Mouse (Mus musculus) ovary, postnatal 14 days (tissue): ENCODE measurements around the gene Rab8b.
"Not testable (repeated sequence)": the region's sequence is repeated elsewhere in the genome, so short reads cannot be mapped to it uniquely, and the experiment has no call there.

Experiments
- DNase-seq: peaks from one replicate; pipeline ENCODE4 v3.0.0; 2022; ENCODE audit warnings: low spot score

Rab8b gene

GRCm38 (mm10) chr9:66886818-66887217 lies 32.7 kb downstream of the Rab8b start:
- DNase-seq, result no peak

- no peak for DNase-seq
Observed at GRCm38 (mm10) chr9:66886366-66886765, 33.1 kb downstream of the Rab8b start.

DNA sequence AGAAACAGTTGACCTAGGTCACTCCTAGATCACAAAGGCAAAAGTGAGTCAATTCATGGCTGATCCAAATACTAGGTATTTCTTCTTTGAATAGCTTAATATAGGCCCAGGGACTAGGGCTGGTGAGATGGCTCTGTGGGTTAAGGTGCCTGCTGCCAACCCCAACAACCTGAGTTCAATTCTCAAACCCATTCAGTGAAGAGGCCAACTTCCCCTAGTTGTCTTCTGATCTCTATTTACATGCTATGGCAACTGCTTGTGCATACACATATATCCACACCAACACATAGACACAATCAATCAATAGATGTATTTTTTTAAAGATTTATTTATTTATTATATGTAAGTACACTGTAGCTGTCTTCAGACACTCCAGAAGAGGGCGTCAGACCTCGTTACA lies 34.9 kb downstream of the Rab8b start:
- no peak for DNase-seq

- DNase-seq, result no peak
Observed at GRCm38 (mm10) chr9:66883500-66883899, 36.0 kb downstream of the Rab8b start.

DNA sequence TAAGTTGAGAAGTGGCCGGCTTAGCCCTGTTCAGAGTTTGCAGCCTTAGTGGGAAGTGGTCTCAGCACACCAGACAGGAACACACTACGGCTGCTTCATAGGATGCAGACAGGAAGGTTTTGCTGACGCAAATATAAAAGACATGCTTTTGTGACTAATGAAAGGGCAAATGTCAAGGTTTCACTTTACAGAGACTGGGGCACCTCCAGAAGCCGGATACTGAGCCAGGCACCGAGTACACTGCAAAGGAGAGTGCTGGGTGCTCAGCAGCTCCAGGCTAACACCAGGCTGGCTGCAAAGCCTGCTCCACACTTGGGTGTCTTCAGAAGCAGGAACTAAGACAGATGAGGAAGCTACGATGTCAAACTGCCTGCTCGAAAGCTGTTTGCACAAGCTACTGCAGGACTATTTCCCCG lies 37.1 kb downstream of the Rab8b start:
- no peak for DNase-seq

- DNase-seq, result no peak
Observed at GRCm38 (mm10) chr9:66881858-66882257, 37.6 kb downstream of the Rab8b start.

GRCm38 (mm10) chr9:66880752-66881151 lies 38.7 kb downstream of the Rab8b start:
- DNase-seq, result no peak

DNA sequence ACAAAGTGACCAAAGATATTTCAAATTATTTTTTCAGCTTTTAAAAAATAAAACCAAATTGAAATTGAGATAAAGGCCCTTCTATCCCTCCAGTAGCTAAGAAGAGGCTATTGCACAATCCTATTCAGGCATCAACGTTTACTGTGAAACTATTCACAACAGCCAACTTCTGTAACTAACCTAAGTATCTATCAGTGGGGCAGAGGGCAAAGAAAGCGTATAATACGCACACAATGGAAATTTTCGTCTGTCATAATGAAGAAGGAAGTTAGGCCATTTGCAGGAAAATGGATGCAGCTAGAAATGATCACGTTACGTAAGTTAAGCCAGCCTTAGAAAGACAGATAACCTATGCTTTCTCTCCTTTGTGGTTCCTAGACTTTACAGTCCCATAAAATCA lies 40.0 kb downstream of the Rab8b start:
- DNase-seq, result no peak

GRCm38 (mm10) chr9:66878899-66879298 lies 40.6 kb downstream of the Rab8b start:
- no peak for DNase-seq

- no peak for DNase-seq
Observed at GRCm38 (mm10) chr9:66876577-66876976, 42.9 kb downstream of the Rab8b start.

DNA sequence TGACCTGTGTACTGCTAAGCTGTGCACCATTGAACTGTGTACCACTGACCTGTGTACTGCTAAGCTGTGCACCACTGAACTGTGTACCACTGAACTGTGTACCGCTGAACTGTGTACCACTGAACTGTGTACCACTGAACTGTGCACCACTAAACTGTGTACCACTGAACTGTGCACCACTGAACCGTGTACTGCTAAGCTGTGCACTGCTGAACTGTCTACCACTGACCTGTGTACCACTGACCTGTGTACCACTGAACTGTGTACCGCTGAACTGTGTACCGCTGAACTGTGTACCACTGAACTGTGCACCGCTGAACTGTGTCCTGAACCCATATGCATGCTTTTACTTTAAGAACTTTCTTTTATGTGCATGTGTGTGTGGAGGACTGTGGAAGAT lies 45.2 kb downstream of the Rab8b start:
- no peak for DNase-seq

DNA sequence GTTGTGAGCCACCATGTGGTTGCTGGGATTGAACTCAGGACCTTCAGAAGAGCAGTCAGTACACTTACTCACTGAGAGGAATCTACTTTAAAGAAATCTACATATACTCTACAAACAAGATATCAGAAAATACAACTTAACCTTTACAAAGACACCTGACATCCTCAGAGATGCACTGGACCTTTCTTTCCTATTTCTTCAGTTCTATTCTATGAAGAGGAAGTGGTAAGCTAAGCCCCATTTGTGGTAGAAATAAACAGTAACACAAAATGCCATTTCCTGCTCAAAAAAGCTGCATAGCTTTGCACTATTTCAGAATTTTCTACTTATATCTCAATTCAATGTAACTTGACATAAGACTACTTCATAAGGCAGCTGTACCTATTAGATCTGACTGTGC lies 46.0 kb downstream of the Rab8b start:
- DNase-seq, result no peak

DNA sequence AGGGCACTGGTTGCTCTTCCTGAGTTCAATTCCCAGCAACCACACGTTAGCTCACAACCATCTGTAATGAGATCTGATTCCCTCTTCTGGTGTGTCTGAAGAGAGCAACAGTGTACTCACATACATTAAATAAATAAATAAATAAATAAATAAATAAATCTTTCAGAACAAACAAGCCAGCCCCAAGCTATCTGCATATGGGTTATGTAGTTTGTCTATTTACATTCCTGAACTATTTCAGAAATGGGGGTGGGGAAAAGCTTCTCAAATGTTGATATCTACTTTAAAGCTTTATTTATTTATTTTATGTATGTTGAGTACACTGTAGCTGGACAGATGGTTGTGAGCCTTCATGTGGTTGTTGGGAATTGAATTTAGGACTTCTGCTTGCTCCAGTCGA lies 46.5 kb downstream of the Rab8b start:
- not testable (repeated sequence) for DNase-seq

DNA sequence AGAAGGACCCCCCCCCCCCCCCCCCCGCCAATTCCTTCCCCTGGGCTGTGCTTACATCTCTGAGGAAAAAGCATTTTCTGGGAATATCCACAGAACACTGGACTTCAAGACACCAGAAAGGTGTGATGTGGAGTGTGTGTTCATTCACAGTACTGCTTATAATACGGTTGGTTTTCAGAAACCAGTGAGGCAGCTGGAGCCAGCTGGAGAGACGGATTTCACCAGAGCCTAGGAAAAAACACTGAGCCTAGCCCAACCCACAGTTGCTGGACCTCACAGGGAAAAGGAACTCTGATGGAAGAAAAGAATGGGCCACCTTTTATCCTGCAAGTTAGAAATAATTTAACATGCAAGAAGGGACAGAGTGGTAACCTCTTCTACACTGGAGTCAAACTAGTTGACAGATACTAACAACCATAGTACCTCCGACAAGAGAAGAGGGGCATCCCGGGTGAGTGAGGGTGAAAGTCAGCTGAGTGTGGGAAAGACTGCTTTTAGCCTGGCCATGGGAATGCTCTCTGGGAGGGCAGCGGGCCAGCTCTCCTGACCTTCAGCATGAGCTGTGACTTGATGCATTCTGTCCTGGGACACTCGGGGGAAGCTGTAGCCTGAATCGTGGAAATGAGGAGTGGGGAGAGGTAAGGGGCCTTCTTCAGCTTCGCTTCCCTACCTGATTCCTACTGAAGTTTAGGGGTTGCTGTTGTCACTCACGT lies 47.3 kb downstream of the Rab8b start:
- no peak for DNase-seq

DNA sequence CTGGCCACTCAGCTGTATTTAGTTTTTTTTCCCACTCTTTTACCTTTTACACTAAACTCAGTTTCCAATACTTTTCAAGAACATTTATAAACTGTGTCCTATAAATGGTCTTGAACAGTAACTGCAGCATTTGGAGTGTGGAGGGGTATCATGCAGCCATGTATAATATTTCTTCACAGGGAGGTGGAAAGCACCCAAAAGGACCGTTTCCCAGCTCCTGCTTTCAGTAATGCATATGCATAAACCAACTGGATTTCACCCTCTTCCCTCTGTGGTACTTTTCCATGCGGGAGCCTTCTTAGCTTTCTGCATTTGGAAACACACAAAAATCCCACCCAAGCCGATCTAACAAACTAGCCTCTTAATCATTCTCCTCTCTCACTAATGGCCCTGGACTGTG lies 54.8 kb downstream of the Rab8b start:
- DNase-seq, result no peak

GRCm38 (mm10) chr9:66863456-66863855 lies 56.0 kb downstream of the Rab8b start:
- no peak for DNase-seq

DNA sequence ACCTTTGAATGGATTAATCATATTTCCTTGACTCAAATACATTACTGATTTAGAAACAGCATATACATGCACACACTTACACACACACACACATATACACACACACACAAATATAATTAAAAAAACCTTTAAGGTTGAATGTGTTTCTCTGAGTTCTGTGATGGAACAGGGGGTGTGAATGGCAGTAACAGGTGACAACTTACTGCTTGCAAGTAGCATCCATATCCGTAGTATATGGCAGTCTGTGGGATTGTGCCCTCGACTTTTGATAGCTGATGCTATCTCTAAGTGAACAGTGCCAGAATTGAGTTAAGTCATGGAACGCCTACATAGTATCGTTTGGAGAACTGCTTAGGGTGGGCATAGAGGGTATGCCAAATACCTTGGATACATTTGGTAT lies 57.3 kb downstream of the Rab8b start:
- DNase-seq, result no peak

DNA sequence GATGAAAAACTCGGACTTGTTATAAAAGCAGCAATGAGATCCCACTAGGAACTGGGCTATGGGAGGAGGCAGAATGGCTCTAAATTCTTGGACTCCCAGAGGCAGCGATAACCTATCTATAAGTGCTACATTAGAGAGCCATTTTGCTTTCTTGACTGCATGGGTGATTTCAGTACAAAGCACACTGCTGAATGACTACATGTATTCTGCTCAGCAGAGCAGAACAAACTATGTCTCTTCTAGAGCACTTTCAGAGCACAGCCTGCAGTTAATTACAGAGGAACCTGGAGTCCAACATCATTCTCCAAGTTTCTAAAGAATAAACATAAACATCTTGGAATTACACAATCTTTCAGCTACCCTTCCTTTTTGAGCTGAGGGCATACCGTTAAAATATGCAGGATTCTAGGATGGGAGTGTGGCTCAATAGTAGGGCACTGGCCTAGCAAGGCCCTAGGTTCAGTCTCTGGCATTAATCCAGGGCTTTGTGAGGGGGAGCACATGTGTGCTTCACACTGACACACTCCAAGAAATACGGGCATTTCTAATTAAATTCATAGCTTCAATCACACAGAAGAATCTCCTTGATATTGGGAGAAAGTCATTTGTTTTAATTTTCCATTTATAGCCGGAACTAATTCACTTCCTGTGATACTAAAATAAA lies 58.3 kb downstream of the Rab8b start:
- no peak for DNase-seq

DNA sequence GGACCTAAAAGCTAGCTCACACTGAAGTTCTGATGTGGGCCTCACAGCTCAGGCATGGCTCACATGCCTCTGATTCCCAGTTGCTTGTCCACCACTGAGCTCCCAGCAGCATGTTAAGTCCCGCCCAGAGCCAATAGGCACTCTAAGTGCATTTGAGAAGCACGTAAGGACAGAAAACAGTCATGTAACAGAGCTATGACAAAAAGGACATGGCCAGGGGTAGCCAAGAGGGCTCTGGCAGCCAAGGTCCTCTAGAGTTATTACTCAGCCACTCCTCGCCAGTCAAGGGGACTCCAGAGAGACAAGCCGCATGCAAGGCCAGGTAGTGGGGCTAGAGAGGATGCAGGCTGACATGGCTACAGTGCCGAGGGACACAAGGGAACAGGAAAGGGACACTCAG lies 60.0 kb downstream of the Rab8b start:
- no peak for DNase-seq

DNA sequence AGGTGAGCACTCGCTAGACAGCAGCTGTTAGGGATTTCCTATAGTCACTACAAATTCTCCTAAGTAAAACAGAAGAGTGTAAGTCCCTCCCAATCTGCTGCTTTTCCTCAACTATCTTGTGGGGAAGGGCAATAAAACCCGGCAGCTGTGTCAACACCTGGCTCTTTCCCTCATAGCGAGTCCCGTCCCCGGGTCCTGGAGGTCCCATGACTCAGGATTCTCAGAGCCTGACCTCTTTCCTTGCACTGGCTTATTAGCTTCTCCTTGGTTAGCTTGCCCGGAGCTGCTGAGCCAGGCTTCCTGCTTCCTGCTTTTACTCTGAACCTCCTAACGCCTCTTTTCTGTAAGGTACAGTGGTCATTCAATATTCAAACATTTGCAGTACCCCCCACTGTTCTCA lies 63.6 kb downstream of the Rab8b start:
- DNase-seq, result no peak

DNA sequence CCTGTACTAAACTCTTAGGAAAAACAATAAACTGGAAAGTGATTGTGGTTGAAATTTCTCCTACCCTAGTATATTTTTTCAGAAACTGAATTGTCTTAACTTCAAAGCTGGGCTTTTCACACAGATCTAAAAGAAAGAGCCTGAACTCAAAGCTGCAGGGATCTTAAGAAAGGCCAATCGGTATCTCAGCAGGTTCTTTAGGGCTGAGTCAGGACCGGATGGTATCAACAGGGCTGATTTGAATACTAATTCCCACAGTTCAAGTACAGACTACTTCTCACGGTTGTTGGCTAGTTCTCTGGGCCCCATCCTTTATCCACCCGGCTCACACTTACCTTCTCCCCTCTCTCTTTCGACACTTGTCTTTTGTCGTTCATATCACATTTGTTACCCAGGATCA lies 66.9 kb downstream of the Rab8b start:
- DNase-seq, result no peak

GRCm38 (mm10) chr9:66850966-66851365 lies 68.5 kb downstream of the Rab8b start:
- no peak for DNase-seq

DNA sequence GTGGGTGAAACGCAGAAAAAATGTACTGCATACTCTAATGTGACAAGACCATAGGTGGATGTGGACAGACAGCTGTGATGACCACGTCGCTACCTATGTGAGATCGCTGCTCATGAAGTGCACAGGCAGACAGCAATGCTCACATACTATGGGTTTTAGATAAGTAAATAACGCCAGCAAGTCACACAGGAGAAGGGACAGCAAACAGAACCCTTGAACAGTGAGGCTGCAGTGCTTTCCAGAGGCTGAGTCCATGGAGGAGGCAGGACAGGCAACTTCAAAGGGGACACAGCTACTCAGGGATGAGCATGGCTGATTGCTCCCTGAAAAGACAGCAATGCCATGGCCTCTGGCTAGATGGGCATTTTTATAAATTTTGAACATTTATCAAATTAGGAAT lies 72.7 kb downstream of the Rab8b start:
- DNase-seq, result no peak

DNA sequence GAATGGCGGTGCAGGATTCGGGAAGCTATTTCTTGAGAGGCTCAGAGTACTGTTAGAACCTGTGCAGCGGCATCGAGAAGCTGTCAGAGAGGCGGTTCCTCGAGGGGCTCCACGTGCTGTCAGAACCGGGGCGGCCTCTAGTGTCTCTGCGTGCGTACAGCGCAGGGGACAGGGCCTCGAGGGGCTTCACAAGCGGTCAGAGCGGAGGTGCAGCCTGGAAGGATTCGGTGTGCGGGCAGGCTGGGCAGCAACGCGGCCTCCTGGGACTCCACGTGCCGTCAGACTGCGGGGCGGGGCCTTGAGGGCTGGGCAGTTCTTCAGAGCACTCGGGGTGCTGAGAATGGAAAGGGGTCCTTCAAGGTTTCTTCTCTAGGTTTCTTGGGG lies 84.4 kb downstream of the Rab8b start:
- DNase-seq, result no peak
